Mouse (Mus musculus) CH12F3 (cell line): Measurements from ENCODE around the gene Tmem132e.

Experiments
- in situ Hi-C: fragments of 300-500 bp; cut with MboI; formaldehyde crosslinking; loops from 2 replicates; pipeline ENCODE4 v1.14.3; 2020; ENCODE audit warnings: low sequenced_read_pairs

Tmem132e gene

DNA sequence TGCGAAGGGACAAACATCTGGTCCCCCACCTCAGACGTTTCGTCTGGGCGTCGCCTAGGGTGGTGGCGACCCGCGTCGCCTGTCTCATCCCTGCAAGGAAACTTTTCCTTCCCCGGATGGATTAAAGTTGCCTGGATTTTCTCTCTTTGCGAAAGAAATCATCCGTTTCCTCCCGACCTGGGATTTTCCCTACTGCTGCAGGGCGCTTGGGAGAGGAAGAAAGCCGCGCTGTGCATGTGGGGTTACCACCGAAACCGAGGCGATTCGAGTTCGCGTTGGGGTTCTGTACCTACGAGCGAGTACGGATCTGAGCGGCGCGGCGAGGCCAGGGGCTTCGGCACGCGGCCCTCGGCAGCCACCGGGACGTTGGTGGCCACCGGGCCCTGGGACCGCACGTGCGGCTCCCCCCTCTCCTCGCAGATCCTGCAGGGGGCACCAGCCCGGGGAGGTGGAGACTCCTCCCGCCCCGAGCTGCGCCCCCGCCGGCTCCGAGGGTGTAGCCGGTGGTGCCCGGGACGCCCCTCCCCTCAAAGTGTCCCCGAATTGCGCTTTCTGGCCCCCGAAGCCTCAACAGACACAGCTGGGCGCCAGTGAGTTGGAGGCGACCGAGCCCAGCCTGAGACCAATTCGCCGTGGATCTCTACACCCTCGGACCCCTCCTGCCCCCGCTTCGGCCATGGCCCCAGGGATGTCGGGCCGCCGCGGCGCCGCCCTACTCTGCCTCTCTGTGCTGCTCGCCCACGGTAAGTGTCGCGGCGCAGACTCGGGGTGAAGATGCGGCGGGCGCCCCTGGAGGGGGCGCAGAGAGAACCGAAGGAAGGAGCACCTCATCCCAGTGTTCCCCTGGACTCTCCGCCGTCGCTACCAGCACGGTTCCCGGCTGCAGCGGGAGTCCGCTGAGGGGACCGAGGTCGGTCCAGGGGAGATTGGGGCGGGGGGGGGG is at the start of gene Tmem132e:
Gene Tmem132e (plus strand): TSS at position 530 of the 943 bp plus-strand sequence.
- in situ Hi-C loops = no loop called here

DNA sequence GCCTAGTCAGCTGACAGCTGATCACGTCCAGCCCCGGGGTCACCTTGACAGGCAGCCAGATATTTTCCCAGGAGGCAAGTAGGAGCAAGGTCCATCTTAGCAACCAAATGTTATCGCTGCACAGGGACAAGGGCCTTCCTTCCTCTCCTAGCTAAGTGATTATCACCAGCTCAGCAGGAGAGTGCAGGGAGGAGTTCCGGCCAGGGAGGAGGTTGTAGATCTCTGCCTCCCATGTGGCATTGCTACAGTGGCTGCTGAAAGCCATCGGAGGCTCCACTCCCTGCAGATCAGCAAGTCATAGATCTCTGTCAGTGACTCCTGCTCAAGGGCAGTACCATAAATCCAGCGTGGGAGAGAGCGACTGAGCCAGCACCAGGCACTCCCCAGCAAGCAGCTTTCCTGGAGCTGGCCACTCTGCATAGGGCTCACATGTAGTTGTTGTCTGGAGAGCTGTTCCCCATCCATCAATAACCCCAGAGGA is 48.7 kb upstream of the Tmem132e start:
- in situ Hi-C loops = no loop called here

DNA sequence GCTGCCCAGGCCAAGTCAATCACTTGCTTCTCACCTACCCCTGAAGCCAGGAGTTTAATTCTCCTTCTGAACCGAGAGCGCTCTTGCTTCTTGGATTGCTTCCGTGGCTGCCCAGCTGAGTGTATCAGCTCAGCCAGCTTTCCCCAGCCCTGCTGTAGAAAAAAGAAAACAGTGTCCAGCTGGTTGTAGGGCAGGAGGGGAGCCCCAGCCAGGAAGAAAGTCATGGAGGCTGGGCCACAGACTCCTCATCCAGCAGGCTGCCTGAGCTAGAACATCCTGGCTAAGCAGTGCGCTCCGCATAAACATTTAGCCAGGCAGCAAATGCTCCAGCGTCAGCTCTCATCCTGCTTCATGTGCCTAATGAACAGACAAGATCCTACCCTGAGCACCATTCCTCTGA is 48.3 kb upstream of the Tmem132e start:
- in situ Hi-C loops = no loop called here

DNA sequence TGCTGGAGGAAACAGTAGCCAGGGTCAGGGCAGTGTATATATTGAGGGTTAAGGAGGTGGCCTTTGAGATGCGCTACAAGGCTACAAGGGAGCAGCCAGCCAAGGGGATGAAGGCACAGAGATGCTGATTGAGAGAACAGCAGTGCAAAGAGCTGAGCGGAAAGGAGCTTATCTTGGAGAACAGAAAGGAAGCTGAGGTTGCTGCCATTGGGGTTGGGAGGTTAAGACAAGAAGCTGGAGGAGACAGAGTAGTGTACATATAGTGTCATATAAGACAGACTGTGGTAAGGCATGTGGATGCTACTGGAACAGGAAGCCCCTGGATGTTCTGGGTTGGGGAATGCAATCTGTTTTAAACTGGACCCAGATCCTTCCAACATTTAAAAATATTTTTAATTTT is 47.8 kb upstream of the Tmem132e start:
- in situ Hi-C loops = no loop called here

DNA sequence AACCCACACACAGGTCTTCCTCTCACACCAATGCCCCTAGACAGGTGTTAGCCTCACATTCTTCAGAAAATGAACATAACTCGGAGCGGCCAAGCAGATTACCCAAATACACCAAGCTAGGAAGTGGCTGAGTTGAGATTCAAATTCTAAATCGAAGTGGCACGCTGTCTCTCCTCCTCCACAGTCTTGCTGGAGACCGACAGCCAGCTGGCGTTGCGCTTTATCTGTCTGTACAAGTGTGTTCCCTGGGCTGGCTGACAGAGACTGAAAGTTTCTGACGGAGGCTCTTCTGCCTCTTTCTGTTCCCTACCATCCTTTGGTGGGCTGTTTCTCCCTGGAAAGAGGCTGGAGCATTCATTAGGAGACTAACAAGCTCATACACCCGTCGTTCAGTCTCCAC is 37.7 kb upstream of the Tmem132e start:
- in situ Hi-C loops = no loop called here

DNA sequence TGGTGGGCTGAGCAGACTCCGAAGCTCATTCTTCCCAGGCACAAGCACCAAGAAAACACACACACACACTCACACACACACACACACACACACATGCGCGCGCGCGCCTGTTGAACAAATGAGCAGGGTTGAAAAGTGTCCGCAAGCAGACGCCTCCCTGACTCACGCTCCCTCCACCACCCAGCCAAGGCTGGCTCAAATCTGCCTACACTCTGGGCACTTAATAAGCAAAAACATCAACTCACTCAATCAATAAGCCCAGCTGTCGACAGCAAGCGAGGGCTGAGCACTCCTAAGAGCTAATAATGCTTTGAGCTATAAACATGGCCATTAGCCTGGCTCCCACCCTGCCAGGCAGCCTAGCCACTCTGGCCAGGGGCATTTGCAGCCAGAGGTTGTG is 18.5 kb upstream of the Tmem132e start:
- in situ Hi-C loops = no loop called here

DNA sequence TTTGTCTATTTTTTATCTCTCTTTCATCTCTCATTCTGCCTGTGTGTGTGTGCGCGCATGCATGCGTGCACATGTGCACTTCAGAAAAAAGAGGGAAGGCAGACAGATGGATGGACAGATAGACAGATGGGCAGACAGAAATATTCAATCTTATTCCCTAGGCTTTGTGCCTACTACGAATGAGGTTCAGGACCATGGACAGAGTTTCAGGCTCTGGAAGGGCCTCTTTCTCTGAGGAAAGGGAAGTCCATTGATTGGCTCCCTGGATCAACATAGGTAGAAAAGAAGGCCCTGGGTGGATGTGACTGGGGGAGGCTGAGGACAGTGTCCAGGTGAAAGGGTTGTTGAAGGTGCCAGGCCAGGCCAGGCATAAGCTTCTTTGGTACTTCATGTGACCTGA is 17.1 kb upstream of the Tmem132e start:
- in situ Hi-C loops = no loop called here

DNA sequence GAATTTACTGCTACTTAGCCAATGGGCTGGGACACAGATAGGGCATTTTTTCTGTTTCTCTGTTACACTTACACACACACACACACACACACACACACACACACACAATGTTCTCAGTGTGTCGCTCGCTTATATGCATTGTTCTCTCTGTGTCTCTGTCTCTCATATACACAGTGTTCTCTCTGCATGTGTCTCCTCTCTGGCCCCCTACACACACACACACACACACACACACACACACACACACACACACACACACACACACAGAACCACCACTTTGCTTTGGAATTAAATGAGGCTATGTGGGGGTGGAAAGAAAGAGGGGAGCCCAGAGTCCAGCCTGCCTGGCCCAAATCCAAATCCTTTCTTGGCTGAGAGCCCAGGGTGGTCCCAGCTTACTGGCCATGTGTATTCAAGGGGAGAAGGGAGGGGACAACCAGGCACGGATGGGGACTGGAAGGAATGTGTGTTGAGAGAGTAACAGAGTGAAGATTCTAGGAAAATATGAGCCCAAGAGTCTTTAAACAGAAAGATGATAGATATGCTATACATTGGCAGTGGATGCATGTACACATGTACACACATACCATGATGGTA is 8.0 kb upstream of the Tmem132e start:
- in situ Hi-C loops = no loop called here

DNA sequence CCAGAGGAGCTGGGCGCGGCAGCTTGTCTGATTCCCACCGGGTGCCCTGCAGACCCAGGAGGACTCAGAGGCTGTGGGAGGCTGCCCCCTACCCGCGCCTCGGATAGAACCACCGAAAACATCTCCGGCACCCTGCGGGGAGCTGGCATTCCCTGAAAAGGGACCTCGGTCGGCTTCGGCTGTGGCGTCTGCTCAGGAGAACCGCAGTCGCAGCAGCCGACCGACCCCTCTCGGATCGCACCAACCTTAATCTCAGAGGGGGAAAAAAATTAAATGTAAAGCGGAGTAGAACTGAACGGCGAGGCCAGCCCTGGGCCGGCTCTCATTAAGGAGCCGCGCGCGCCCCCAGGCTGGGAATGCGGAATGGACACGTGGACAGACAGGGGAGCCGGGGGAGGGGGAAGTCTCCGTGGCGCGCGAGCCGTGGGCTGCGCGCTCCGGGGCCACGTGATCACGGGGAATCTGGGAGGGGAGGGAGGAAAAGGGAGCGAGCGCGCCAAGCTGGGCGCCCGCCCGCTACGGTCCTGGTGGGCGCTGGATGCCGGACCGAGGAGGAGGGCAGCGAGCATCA is 1.6 kb upstream of the Tmem132e start:
- in situ Hi-C loops = no loop called here

DNA sequence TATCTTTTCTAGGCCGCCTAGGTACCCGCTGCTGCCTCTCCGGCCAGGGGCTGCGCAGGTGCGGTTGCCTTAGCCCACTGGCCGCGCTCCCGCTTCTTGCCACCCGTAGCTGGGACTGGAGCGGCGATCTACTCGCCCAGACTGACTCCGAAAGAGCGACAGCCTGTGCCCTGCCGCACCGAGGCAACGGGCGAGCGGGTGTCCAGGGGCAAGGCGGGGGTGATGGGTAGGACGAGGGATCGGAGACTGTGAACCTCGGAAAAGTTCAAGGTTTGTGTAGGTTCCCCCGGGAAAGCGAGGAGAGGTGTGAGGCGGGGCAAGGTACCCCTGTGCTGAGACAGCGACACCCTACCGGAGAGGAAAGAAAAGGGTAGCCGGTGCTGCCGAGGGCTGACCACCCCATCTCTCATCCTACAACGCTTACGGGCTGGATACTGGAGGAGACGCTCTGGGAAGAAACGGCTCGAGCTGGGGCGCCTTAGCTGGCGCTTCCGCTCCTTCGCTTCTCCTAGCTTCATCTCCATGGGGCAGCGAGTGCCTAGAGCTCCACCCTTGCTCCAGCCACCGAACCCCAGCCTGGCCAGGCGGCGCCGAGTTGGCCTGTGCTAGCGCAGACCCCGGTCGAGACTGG is 874 bp upstream of the Tmem132e start:
- in situ Hi-C loops = no loop called here

DNA sequence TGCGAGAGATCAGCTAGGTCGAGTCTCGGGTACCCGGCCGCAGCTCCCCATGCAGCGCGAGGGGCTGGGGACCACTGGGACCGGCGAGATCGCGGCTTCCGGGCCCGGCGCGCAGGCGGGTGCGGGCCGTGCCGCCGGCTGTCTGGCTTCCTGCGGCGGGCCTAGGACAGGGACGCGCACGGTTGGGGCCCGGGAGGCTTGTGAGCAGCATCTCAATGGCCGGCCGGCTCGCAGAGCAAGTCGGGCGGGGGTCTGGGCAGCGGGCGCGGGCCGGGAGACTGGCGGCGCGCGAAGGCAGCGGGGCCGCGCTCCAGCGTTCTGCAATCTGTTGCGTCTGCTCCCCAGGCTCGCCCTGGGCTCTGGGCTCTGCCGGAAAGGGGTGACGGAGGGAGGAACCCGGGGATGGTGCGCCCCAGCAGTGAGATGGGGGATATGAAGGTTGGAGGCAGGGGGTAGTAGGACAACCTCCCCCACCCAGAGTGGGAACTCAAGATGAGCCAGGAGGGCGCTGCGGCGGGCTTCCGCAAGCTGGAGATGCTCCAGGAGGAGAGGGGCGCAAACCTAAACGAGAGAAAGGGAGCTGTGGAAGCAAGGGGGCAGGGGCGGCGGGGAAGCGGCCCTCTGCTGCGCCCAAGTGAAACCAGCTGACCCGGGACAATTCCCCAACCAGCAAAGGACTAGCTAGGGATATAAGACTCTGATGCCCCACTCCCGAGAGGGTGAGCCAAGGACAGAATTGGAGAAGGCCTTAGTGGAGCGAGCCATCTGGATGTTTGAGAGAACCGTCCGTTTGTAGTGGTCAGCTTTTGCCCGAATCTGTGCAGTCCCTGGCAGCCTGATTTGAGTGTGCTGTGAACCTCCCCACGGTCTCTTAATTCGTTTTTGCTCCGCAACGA is 944 bp downstream of the Tmem132e start:
- in situ Hi-C loops = no loop called here

DNA sequence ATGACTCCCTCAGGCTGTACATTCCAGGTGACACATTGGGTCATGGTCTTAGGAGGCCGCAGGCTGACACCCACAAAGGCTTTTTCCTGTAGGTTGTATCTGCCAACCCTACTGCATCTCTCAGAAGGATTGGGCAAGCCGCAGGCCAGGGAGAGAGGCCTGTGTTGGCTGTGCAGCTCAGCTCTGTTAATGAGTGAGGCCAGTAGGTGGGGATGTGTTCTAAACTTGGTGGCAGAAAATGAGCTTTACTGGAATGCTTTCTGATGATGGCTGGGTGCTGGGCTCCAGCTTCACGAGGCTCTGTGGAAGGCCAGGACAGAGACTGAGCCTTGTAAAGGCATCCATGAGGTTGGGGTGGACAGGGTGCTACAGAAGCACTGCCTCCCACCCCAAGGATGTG is 3.6 kb downstream of the Tmem132e start:
- in situ Hi-C loops = no loop called here

DNA sequence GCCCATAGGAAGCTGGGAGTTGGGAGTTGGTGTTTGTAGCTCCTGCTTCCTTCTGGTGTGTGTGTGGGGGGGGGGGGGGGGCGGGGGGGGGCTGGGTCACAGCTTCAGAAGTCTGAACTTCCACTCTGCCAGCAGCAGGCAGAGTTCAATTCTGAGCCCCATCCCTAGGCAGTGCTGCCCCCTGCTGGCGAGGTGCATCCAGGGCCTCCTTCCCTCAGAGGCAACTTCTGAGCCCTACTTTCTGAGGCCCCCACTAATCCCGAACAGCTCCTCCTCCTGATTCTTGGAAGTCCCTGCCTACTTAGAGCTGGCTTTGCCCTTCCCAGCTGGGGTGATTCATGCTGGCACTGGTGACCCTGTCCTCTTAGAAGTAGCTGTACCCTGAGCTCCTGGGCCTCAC is 10.9 kb downstream of the Tmem132e start:
- in situ Hi-C loops = no loop called here

DNA sequence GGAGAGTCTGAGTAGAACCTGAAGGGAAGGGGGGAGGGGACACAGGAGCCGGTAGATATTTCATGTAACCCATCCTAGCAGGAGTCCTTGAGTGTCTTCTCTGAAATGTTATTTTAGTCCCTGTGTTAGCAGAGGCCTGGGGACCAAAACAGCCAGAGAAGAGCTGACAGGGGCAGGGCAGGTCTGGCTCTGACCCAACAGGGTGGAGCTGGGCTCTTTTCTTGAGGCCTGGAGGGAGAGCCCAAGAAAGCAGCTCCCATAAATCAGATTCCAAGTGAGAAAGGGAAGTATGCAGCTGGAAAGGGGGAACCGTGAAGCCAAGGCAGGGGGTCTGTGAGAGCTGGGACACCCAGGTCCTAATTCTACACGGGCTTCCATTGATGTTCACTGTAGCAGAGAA is 16.9 kb downstream of the Tmem132e start:
- in situ Hi-C loops = no loop called here

DNA sequence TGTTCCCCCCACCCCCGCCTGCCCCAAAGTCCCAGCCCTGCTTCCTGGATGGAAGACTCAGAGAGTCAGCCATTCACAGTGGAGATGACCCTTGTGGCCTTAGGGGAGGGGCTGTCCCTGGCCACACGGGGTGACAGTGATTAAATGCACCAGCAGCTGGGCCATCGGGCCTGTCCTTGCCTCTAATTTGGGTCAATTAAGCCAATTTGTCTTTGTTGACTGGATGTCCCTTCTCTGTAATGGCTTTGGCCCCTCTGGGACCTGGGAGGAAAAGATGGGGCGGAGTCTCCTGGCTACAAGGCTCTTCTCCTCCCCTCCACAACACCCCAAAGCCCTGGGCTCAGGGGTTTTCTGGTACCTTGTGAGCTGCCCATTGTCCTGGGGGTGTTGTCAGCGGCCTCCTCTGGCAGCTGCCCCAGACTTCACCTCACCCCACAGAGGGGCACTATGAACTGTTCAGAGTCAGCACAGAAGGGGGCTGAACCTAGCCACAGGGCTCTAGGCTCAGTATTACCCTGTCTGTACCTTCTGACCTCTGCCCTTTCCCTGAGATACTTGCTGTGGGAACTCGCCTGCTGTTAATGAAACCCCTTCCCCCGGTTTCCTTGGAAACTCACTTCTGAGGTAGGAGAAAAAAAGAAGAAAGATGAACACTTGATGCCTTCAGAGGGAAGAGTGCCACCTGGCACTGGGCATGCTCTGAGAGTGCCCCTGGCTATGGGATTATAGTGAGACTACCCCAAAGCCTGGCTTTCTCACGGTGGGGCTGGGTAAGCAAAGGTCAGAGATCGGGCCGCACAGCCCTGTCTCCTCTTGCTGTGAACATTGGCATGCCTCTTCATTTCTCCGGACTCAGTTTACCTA is 17.9 kb downstream of the Tmem132e start:
- in situ Hi-C loops = no loop called here

DNA sequence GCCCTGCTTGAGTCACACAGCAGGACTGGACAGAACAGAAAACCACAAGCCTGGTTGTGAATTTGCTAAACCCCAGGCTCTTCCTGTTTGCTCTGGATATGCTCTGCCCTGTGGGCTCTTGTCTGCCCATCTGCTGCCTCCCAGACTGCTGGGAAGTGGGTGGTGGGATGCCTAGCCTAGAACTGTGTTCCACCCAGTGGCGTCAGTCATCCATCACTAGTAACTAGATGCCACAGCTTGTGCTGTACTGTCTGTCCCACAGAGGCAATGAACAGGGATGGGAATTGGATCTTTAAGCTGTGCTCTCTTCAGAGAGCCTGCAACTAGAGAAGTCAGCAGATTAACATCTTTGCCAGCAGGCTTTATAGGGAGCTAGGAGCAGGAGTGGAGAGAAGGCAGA is 23.8 kb downstream of the Tmem132e start:
- in situ Hi-C loops = no loop called here

DNA sequence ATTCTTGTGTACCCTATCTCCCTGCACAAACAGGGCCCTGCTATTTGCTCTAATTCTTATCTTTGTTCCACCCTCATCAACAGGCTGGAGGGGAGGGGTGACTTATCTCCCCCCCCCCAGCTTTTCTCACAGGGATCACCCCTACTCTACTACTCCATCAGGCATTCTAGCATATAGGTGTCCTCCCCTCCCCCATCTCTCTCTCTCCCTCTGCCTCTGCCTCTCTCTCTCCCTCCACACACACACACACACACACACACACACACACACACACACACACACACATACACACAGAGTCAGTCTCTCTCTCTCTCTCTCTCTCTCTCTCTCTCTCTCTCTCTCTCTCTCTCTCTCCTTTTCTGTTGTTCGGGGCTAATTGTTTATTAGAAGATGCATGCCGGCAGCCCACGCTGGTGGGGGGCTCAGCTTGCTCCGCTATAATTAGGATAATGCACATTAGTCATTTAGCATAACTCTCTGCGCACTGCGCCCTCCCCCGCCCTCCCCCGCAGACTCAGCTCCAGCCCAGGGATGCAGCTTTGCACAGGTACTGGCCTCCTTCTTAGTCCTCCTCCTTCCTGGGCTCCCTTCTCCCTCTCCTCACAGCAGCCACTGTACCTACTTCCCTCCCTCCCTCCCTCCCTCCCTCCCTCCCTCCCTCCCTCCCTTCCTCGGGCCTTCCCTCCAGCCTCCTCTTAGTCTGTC is 29.8 kb downstream of the Tmem132e start:
- in situ Hi-C loops = no loop called here

DNA sequence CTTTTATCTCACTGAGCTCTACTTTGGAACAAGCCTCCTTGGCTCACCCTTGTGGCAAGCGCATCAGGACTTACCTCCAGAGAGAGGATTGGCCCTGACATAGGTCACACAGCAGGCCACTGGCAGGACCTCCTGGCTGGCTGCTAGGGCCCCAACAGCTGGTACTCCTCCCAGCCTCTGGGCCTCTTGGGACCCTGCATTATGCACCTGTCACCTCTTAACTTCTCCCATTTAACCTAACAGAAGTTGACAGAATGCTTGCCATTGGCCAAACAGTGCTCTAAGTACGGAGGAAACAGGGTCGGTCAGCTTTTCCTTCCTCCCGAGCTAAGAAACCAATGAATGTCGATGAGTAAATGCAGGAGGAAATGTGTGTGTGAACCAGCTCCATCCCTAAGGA is 33.2 kb downstream of the Tmem132e start:
- in situ Hi-C loops = no loop called here

DNA sequence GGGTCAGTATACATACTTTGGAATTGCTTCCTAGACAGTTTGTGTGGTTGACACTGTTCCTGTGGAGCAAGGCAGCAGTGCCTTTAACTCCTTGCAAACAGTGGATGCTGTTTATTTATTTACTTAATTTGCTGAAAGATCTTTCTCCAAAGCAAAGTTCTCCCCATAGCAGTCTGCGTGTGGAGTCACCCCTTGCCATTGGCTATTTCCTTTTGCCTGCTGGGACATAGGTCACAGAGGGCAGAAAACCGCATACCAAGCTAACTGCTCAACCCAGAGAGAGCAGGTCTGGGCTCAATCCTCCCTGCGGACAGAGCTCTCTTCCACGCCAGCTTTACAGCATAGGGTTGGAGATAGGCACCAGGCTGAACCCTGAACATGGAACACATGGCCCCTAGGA is 34.8 kb downstream of the Tmem132e start:
- in situ Hi-C loops = no loop called here
